Mouse (Mus musculus): ENCODE measurements around the gene Epha6. TPM values are rescaled to one million over a fixed set of nuclear protein-coding genes. Genes with fewer than 3 reads are reported as not detected.
"Not testable (repeated sequence)": the region's sequence is repeated elsewhere in the genome, so short reads cannot be mapped to it uniquely, and the experiment has no call there.

Epha6 gene
- total RNA-seq, 2 experiments from 2014 or later, result 0.06 TPM; not detected in 1

- intact Hi-C loops (cut with DNase I), result no loop called here
- no peak for DNase-seq (ENCODE audit: low spot score)
Measured at GRCm38 (mm10) chr16:60006857-60007568, 598.3 kb downstream of the Epha6 start.

GRCm38 (mm10) chr16:59969816-59970215 lies 635.5 kb downstream of the Epha6 start:
- intact Hi-C loops (cut with DNase I), result no loop called here
- DNase-seq (ENCODE audit: low spot score), result no peak

- intact Hi-C loops (cut with DNase I), result no loop called here
- no peak for DNase-seq (ENCODE audit: low spot score)
Measured at GRCm38 (mm10) chr16:59955731-59956130, 649.6 kb downstream of the Epha6 start.

- intact Hi-C loops (cut with DNase I), result no loop called here
Measured at GRCm38 (mm10) chr16:59923696-59924095, 681.6 kb downstream of the Epha6 start.

GRCm38 (mm10) chr16:59880073-59880472 lies 725.3 kb downstream of the Epha6 start:
- DNase-seq (ENCODE audit: low spot score), result no peak
- intact Hi-C loops (cut with DNase I), result no loop called here

More at GRCm38 (mm10) chr16:59923696-59924095, 681.6 kb downstream of the Epha6 start:
- DNase-seq (ENCODE audit: low spot score), result no peak

GRCm38 (mm10) chr16:59871792-59872191 lies 733.5 kb downstream of the Epha6 start:
- intact Hi-C loops (cut with DNase I), result no loop called here
- no peak for DNase-seq (ENCODE audit: low spot score)

GRCm38 (mm10) chr16:59854160-59854717 lies 751.1 kb downstream of the Epha6 start:
- intact Hi-C loops (cut with DNase I), result no loop called here
- no peak for DNase-seq (ENCODE audit: low spot score)

- DNase-seq (ENCODE audit: low spot score), result no peak
- intact Hi-C loops (cut with DNase I), result no loop called here
Measured at GRCm38 (mm10) chr16:59852689-59853088, 752.6 kb downstream of the Epha6 start.

- intact Hi-C loops (cut with DNase I), result no loop called here
- DNase-seq (ENCODE audit: low spot score), result no peak
Measured at GRCm38 (mm10) chr16:59846574-59846973, 758.8 kb downstream of the Epha6 start.

GRCm38 (mm10) chr16:59836778-59837177 lies 768.6 kb downstream of the Epha6 start:
- no peak for DNase-seq (ENCODE audit: low spot score)
- intact Hi-C loops (cut with DNase I), result no loop called here

- DNase-seq (ENCODE audit: low spot score), result no peak
- intact Hi-C loops (cut with DNase I), result no loop called here
Measured at GRCm38 (mm10) chr16:59836304-59836703, 769.0 kb downstream of the Epha6 start.

GRCm38 (mm10) chr16:59832468-59832867 lies 772.9 kb downstream of the Epha6 start:
- intact Hi-C loops (cut with DNase I), result no loop called here
- DNase-seq (ENCODE audit: low spot score), result no peak

- no peak for DNase-seq (ENCODE audit: low spot score)
- intact Hi-C loops (cut with DNase I), result no loop called here
Measured at GRCm38 (mm10) chr16:59829655-59830054, 775.7 kb downstream of the Epha6 start.

- DNase-seq (ENCODE audit: low spot score); intact Hi-C loops (cut with DNase I): not testable (repeated sequence)
Measured at GRCm38 (mm10) chr16:59799790-59800189, 805.5 kb downstream of the Epha6 start.

GRCm38 (mm10) chr16:59772297-59772696 lies 833.0 kb downstream of the Epha6 start:
- intact Hi-C loops (cut with DNase I), result no loop called here
- no peak for DNase-seq (ENCODE audit: low spot score)

GRCm38 (mm10) chr16:59770421-59770820 lies 834.9 kb downstream of the Epha6 start:
- intact Hi-C loops (cut with DNase I), result no loop called here
- DNase-seq (ENCODE audit: low spot score), result no peak

GRCm38 (mm10) chr16:59769936-59770335 lies 835.4 kb downstream of the Epha6 start:
- intact Hi-C loops (cut with DNase I), result no loop called here

GRCm38 (mm10) chr16:59760875-59761274 lies 844.5 kb downstream of the Epha6 start:
- DNase-seq (ENCODE audit: low spot score), result no peak
- intact Hi-C loops (cut with DNase I), result no loop called here

More at GRCm38 (mm10) chr16:59769936-59770335, 835.4 kb downstream of the Epha6 start:
- DNase-seq (ENCODE audit: low spot score), result no peak

- DNase-seq (ENCODE audit: low spot score), result no peak
- intact Hi-C loops (cut with DNase I), result no loop called here
Measured at GRCm38 (mm10) chr16:59750905-59751304, 854.4 kb downstream of the Epha6 start.

GRCm38 (mm10) chr16:59743669-59744068 lies 861.7 kb downstream of the Epha6 start:
- intact Hi-C loops (cut with DNase I), result no loop called here

GRCm38 (mm10) chr16:59715524-59715923 lies 889.8 kb downstream of the Epha6 start:
- intact Hi-C loops (cut with DNase I), result no loop called here
- no peak for DNase-seq (ENCODE audit: low spot score)

More at GRCm38 (mm10) chr16:59743669-59744068, 861.7 kb downstream of the Epha6 start:
- no peak for DNase-seq (ENCODE audit: low spot score)

- intact Hi-C loops (cut with DNase I), result no loop called here
- no peak for DNase-seq (ENCODE audit: low spot score)
Measured at GRCm38 (mm10) chr16:59693230-59693629, 912.1 kb downstream of the Epha6 start.
